Mouse (Mus musculus) left cerebral cortex, postnatal 25 days (tissue): ENCODE data around the gene Dap3. TPM values are rescaled to one million over a fixed set of nuclear protein-coding genes. Genes with fewer than 3 reads are reported as not detected.
"Not testable (repeated sequence)": the region's sequence is repeated elsewhere in the genome, so short reads cannot be mapped to it uniquely, and the experiment has no call there.

Experiments used
- DNase-seq, 2 experiments: peaks; one replicate each; pipeline ENCODE4 v3.0.0; 2022; ENCODE audit warnings: low spot score in 2 of 2, mixed read lengths in 1 of 2
- intact Hi-C: fragments of 180-260 bp; cut with DNase I; formaldehyde crosslinking; loops from one replicate; pipeline ENCODE4 v1.15.1; 2025
- total RNA-seq, 2 experiments: library from RNA; stranded (reverse); gene quantifications; 2 replicates each; pipeline ENCODE4 v1.2.3; 2021

The Dap3 gene
- total RNA-seq, 2 experiments from 2014 or later: 103 to 104 TPM

- intact Hi-C loops: no loop called here
- no peak for DNase-seq
These were observed 32.0 kb downstream of the Dap3 start for GRCm38 (mm10) chr3:88918981-88919380.

- intact Hi-C loops: no loop called here
- no peak for DNase-seq
These were observed 36.6 kb downstream of the Dap3 start for GRCm38 (mm10) chr3:88914384-88914810.

GRCm38 (mm10) chr3:88913511-88914383 lies 37.2 kb downstream of the Dap3 start, which contains the start of gene Msto1:
Gene Msto1, minus strand, starts transcription at chr3:88913999.
- DNase-seq: peak; percentile 93 to 97
- intact Hi-C loops: no loop called here

- intact Hi-C loops: no loop called here
- DNase-seq: no peak
These were observed 38.4 kb downstream of the Dap3 start for GRCm38 (mm10) chr3:88912585-88912984.

- intact Hi-C loops: no loop called here
- no peak for DNase-seq
These were observed 44.4 kb downstream of the Dap3 start for GRCm38 (mm10) chr3:88906393-88907159.

GRCm38 (mm10) chr3:88905741-88906140 lies 45.2 kb downstream of the Dap3 start:
- DNase-seq: no peak
- intact Hi-C loops: no loop called here

- DNase-seq: peak in 1 of 2 experiments; percentile 72
- intact Hi-C loops: no loop called here
These were observed 45.8 kb downstream of the Dap3 start for GRCm38 (mm10) chr3:88905209-88905608.

GRCm38 (mm10) chr3:88904803-88905202 lies 46.2 kb downstream of the Dap3 start:
- DNase-seq: no peak
- intact Hi-C loops: no loop called here

GRCm38 (mm10) chr3:88893011-88893410 lies 58.0 kb downstream of the Dap3 start:
- intact Hi-C loops, DNase-seq: not testable (repeated sequence)

- intact Hi-C loops, DNase-seq: not testable (repeated sequence)
These were observed 68.4 kb downstream of the Dap3 start for GRCm38 (mm10) chr3:88882536-88882935.

Other genes with a start within 250 kb of the Dap3 start
- gene Rit1, start 234.3 kb downstream of the Dap3 start, total RNA-seq: 10 to 100 TPM; 49.1 to 49.9 TPM
- gene Syt11, start 176.0 kb downstream of the Dap3 start, total RNA-seq: 100 to 1,000 TPM; 527 to 544 TPM
- gene Gon4l, start 116.0 kb downstream of the Dap3 start, total RNA-seq: 10 to 100 TPM; 41.2 to 46.0 TPM
- 10 to 100 TPM; 22.5 to 23.6 TPM for gene Msto1, start 37.2 kb downstream of the Dap3 start, total RNA-seq
- gene Ash1l, start 559 bp downstream of the Dap3 start, total RNA-seq: 10 to 100 TPM; 79.1 to 83.5 TPM
- gene Rusc1, start 142.1 kb upstream of the Dap3 start, total RNA-seq: 100 to 1,000 TPM; 189 to 195 TPM
- gene Gm43738, start 149.9 kb upstream of the Dap3 start, total RNA-seq: not detected
- gene Fdps, start 150.8 kb upstream of the Dap3 start, total RNA-seq: 10 to 100 TPM; 81.0 to 88.8 TPM
- gene Pklr, start 185.0 kb upstream of the Dap3 start, total RNA-seq: not detected
- 10 to 100 TPM; 16.0 to 18.7 TPM for gene Hcn3, start 209.0 kb upstream of the Dap3 start, total RNA-seq
- 10 to 100 TPM; 39.0 to 46.6 TPM for gene Clk2, start 213.6 kb upstream of the Dap3 start, total RNA-seq
- gene Scamp3, start 226.3 kb upstream of the Dap3 start, total RNA-seq: 10 to 100 TPM; 67.1 to 70.2 TPM
- gene Fam189b, start 232.0 kb upstream of the Dap3 start, total RNA-seq: 10 to 100 TPM; 61.6 to 64.9 TPM